Mouse (Mus musculus): ENCODE measurements around the gene Mroh2a. TPM values are rescaled to one million over a fixed set of nuclear protein-coding genes. Genes with fewer than 3 reads are reported as not detected.

Mroh2a gene
- polyA plus RNA-seq, 1 experiment, result 3.9 TPM

GRCm38 (mm10) chr1:88245881-88246280 is 19.1 kb downstream of the Mroh2a start:
- WGBS, result 74% methylated on average over 6 of the region's 6 CpGs
- Histone ChIP-seq H3K4me3 (replicated peaks; ENCODE audit: control insufficient read depth, low read depth, low read length) (no peak overlapping the region), H3K27ac (ENCODE audit: control insufficient read depth, insufficient read depth, low read depth, low read length, poor library complexity) (no peak overlapping the region), H3K4me1 (ENCODE audit: control insufficient read depth, insufficient read depth, low read length) (0 out of 2 replicates have a peak, but pooled peaks cover 1% of the 10 kb centered on the region)
- TF ChIP-seq POLR2A (IDR thresholded peaks at IDR 0.05; ENCODE audit: borderline replicate concordance, control insufficient read depth, low read depth, low read length) (no peak), CTCF (IDR thresholded peaks at IDR 0.05; ENCODE audit: control insufficient read depth, insufficient read depth, low read length) (no peak)

DNA sequence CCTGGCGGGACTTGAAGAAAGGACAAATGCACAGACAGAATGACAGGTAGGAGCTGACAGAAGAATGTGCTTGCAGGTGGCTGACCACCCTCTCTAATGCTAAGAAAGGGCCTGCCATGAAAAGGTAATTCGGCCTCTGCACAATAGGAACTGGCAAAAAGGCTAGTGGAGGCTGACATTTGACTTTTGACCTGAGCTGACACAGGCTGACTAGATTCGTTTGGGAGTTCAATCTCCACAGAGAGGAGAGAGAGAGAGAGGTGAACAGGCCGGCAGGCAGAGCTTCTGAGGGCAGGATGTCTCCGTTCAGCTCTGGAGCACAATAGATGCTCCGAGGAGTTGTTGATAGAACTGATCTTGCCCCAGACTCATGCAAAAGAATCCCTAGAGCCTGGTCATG is 19.6 kb downstream of the Mroh2a start:
- Histone ChIP-seq H3K4me3 (replicated peaks; ENCODE audit: control insufficient read depth, low read depth, low read length) (no peak overlapping the region), H3K4me1 (ENCODE audit: control insufficient read depth, insufficient read depth, low read length) (0 out of 2 replicates have a peak, but pooled peaks cover 1% of the 10 kb centered on the region), H3K27ac (ENCODE audit: control insufficient read depth, insufficient read depth, low read depth, low read length, poor library complexity) (no peak overlapping the region)
- WGBS, result 45% methylated on average over 6 of the region's 6 CpGs
- TF ChIP-seq CTCF (IDR thresholded peaks at IDR 0.05; ENCODE audit: control insufficient read depth, insufficient read depth, low read length), result no peak
- TF ChIP-seq POLR2A (IDR thresholded peaks at IDR 0.05; ENCODE audit: borderline replicate concordance, control insufficient read depth, low read depth, low read length), result no peak

GRCm38 (mm10) chr1:88247660-88248059 is 20.9 kb downstream of the Mroh2a start:
- Histone ChIP-seq H3K27ac (ENCODE audit: control insufficient read depth, insufficient read depth, low read depth, low read length, poor library complexity) (no peak overlapping the region), H3K4me1 (ENCODE audit: control insufficient read depth, insufficient read depth, low read length) (0 out of 2 replicates have a peak, but pooled peaks cover 1% of the 10 kb centered on the region), H3K4me3 (replicated peaks; ENCODE audit: control insufficient read depth, low read depth, low read length) (no peak overlapping the region)
- no peak for TF ChIP-seq POLR2A (IDR thresholded peaks at IDR 0.05; ENCODE audit: borderline replicate concordance, control insufficient read depth, low read depth, low read length)
- no peak for TF ChIP-seq CTCF (IDR thresholded peaks at IDR 0.05; ENCODE audit: control insufficient read depth, insufficient read depth, low read length)
- 51% methylated on average over 2 of the region's 2 CpGs for WGBS

GRCm38 (mm10) chr1:88248658-88249057 is 21.9 kb downstream of the Mroh2a start:
- no peak for TF ChIP-seq CTCF (IDR thresholded peaks at IDR 0.05; ENCODE audit: control insufficient read depth, insufficient read depth, low read length)
- TF ChIP-seq POLR2A (IDR thresholded peaks at IDR 0.05; ENCODE audit: borderline replicate concordance, control insufficient read depth, low read depth, low read length), result no peak
- 46% methylated on average over 4 of the region's 4 CpGs for WGBS
- peaks cover 1% of the 10 kb centered on the region; the same call in 1 of the 2 replicates for H3K4me1 ChIP-seq (ENCODE audit: control insufficient read depth, insufficient read depth, low read length)
- no peak overlapping the region for H3K27ac ChIP-seq (ENCODE audit: control insufficient read depth, insufficient read depth, low read depth, low read length, poor library complexity)
- H3K4me3 ChIP-seq (replicated peaks; ENCODE audit: control insufficient read depth, low read depth, low read length), result no peak overlapping the region

GRCm38 (mm10) chr1:88249596-88249995 is 22.8 kb downstream of the Mroh2a start:
- H3K4me3 ChIP-seq (replicated peaks; ENCODE audit: control insufficient read depth, low read depth, low read length), result no peak overlapping the region
- TF ChIP-seq POLR2A (IDR thresholded peaks at IDR 0.05; ENCODE audit: borderline replicate concordance, control insufficient read depth, low read depth, low read length) (no peak), CTCF (IDR thresholded peaks at IDR 0.05; ENCODE audit: control insufficient read depth, insufficient read depth, low read length) (no peak)
- H3K4me1 ChIP-seq (ENCODE audit: control insufficient read depth, insufficient read depth, low read length), result peaks cover 1% of the 10 kb centered on the region; the same call in 1 of the 2 replicates
- H3K27ac ChIP-seq (ENCODE audit: control insufficient read depth, insufficient read depth, low read depth, low read length, poor library complexity), result no peak overlapping the region
- 74% methylated on average over 7 of the region's 7 CpGs for WGBS

DNA sequence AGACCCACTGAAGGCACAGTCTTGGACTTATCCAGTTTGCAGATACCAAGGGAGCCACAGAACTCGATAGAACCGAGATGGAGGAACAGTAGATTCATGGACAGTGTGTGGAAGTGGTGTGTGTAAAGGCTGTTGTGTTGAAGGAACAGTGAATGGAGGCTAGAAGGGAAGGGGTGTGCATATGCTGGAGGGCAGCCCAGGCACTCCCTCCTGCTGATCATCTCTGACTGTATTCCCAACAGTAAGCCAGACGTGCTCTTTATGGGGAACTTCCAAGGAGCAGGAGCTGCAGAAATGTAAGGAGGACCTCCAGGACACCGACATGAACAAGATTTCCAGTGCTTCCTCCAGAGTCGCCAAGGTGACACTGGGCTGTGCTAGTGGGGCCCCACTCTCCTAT is 23.2 kb downstream of the Mroh2a start:
- peaks cover 1% of the 10 kb centered on the region; the same call in 1 of the 2 replicates for H3K4me1 ChIP-seq (ENCODE audit: control insufficient read depth, insufficient read depth, low read length)
- WGBS, result 75% methylated on average over 5 of the region's 5 CpGs
- TF ChIP-seq CTCF (IDR thresholded peaks at IDR 0.05; ENCODE audit: control insufficient read depth, insufficient read depth, low read length) (no peak), POLR2A (IDR thresholded peaks at IDR 0.05; ENCODE audit: borderline replicate concordance, control insufficient read depth, low read depth, low read length) (no peak)
- no peak overlapping the region for H3K27ac ChIP-seq (ENCODE audit: control insufficient read depth, insufficient read depth, low read depth, low read length, poor library complexity)
- no peak overlapping the region for H3K4me3 ChIP-seq (replicated peaks; ENCODE audit: control insufficient read depth, low read depth, low read length)

DNA sequence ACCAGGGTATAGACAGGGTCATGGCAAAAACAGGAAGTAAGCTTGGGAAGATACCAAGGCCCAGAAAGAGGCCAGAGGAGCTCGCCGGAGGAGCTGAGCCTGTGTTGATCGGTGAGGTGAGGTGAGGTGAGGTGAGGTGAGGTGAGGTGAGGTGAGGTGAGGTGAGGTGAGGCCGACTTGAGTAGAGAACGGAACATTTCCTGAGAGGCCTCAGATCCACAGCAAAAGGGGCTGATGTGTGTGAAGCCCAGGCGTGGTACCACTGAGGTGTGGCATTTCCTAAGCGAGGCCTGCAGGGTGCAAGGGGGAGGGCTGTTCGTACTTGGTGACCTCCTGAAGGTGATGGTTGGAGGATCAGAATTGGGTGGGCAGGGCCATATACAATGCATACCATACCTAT is 26.3 kb downstream of the Mroh2a start:
- TF ChIP-seq POLR2A (IDR thresholded peaks at IDR 0.05; ENCODE audit: borderline replicate concordance, control insufficient read depth, low read depth, low read length) (no peak), CTCF (IDR thresholded peaks at IDR 0.05; ENCODE audit: control insufficient read depth, insufficient read depth, low read length) (no peak)
- Histone ChIP-seq H3K4me3 (replicated peaks; ENCODE audit: control insufficient read depth, low read depth, low read length) (no peak overlapping the region), H3K4me1 (ENCODE audit: control insufficient read depth, insufficient read depth, low read length) (peaks cover 1% of the 10 kb centered on the region; the same call in 1 of the 2 replicates), H3K27ac (ENCODE audit: control insufficient read depth, insufficient read depth, low read depth, low read length, poor library complexity) (no peak overlapping the region)
- 52% methylated on average over 8 of the region's 8 CpGs for WGBS

GRCm38 (mm10) chr1:88253540-88253939 is 26.8 kb downstream of the Mroh2a start:
- Histone ChIP-seq H3K4me1 (ENCODE audit: control insufficient read depth, insufficient read depth, low read length) (peaks cover 1% of the 10 kb centered on the region; the same call in 1 of the 2 replicates), H3K4me3 (replicated peaks; ENCODE audit: control insufficient read depth, low read depth, low read length) (no peak overlapping the region), H3K27ac (ENCODE audit: control insufficient read depth, insufficient read depth, low read depth, low read length, poor library complexity) (no peak overlapping the region)
- WGBS, result 63% methylated on average over 6 of the region's 6 CpGs
- TF ChIP-seq CTCF (IDR thresholded peaks at IDR 0.05; ENCODE audit: control insufficient read depth, insufficient read depth, low read length) (no peak), POLR2A (IDR thresholded peaks at IDR 0.05; ENCODE audit: borderline replicate concordance, control insufficient read depth, low read depth, low read length) (no peak)
